Mouse (Mus musculus): ENCODE measurements at regions not wholly inside any gene's neighbourhood (a gene's known extent, or its start where the extent isn't known, plus 50 kb on each side); places are given as distances from the start of the nearest gene placed in this dataset.

GRCm38 (mm10) chr2:169028531-169029114 lies 73.2 kb upstream of the Zfp64 start:
- TF ChIP-seq UBTF (IDR thresholded peaks at IDR 0.05; ENCODE audit: borderline replicate concordance, insufficient read depth, low read depth, low read length) (no peak), POLR2A (IDR thresholded peaks at IDR 0.05; ENCODE audit: control insufficient read depth in 1 of 2, insufficient read depth in 1 of 2, low read depth in 1 of 2, low read length in 2 of 2, poor library complexity in 1 of 2) (no peak), NRF1 (IDR thresholded peaks at IDR 0.05; ENCODE audit: insufficient read depth, low read depth, low read length, poor library complexity, severe bottlenecking) (no peak), MXI1 (IDR thresholded peaks at IDR 0.05; ENCODE audit: low read depth, low read length) (no peak), TAL1 (IDR thresholded peaks at IDR 0.05; ENCODE audit: low read length) (no peak), BHLHE40 (IDR thresholded peaks at IDR 0.05; ENCODE audit: borderline replicate concordance, low read depth, low read length) (no peak), ETS1 (IDR thresholded peaks at IDR 0.05; ENCODE audit: low read depth, low read length) (no peak), SMC3 (IDR thresholded peaks at IDR 0.05; ENCODE audit: low read depth, low read length) (no peak), GATA1 (IDR thresholded peaks at IDR 0.05; ENCODE audit: low read depth, low read length) (no peak), MAX (IDR thresholded peaks at IDR 0.05; ENCODE audit: low read length) (no peak), MAFK (IDR thresholded peaks at IDR 0.05; ENCODE audit: borderline replicate concordance, low read depth, low read length) (no peak), E2F4 (IDR thresholded peaks at IDR 0.05; ENCODE audit: borderline replicate concordance, low read depth, low read length) (no peak), TCF12 (IDR thresholded peaks at IDR 0.05; ENCODE audit: low read depth, low read length) (no peak), ZKSCAN1 (IDR thresholded peaks at IDR 0.05; ENCODE audit: low read depth, low read length) (no peak)

All from MEL (cell line).